Mouse (Mus musculus) c-Kit-positive CD71-positive TER-119-positive erythroid progenitor cells, embryonic 14.5 days (primary cell): ENCODE measurements around the gene Capn8.

Experiments used
- DNase-seq: peaks from one replicate; pipeline ENCODE4 v3.0.0-alpha.2; 2013; ENCODE audit warnings: low spot score

The Capn8 gene

DNA sequence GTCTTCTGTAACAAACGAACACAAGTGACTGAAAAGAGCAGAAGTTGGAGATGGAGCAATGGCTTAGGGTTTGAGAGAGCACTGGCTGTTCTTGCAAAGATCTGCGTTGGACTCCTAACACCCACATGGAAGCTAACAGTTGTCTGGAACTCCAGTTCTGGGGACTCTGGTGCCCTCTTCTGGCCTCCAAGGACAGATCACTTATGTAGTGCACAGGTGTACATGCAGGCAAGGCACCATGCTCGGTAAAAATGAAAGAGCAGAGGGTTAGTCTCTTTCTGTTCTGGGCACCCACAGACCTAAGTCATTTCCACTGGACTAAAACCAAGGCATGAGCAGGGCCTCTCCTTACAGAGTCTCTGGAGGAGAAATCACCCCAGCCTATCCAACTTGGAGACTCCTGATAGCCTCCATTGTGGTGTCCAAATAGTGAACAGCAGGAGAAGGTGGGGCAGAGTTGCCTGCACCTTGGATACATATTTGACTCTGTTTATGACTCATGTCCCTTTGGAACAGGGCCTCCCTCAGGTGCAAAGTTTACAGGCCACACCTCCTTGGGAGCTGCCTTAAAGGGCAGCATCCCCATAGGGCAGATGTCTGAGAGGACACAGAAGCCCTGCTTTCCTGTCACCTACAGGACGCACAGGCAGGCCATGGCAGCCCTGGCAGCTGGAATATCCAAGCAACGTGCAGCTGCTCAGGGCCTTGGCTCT lies at the start of gene Capn8:
TSS of gene Capn8 (plus strand) at position 600 of the 713 bp plus-strand sequence.
- DNase-seq, result peak; percentile 16

DNA sequence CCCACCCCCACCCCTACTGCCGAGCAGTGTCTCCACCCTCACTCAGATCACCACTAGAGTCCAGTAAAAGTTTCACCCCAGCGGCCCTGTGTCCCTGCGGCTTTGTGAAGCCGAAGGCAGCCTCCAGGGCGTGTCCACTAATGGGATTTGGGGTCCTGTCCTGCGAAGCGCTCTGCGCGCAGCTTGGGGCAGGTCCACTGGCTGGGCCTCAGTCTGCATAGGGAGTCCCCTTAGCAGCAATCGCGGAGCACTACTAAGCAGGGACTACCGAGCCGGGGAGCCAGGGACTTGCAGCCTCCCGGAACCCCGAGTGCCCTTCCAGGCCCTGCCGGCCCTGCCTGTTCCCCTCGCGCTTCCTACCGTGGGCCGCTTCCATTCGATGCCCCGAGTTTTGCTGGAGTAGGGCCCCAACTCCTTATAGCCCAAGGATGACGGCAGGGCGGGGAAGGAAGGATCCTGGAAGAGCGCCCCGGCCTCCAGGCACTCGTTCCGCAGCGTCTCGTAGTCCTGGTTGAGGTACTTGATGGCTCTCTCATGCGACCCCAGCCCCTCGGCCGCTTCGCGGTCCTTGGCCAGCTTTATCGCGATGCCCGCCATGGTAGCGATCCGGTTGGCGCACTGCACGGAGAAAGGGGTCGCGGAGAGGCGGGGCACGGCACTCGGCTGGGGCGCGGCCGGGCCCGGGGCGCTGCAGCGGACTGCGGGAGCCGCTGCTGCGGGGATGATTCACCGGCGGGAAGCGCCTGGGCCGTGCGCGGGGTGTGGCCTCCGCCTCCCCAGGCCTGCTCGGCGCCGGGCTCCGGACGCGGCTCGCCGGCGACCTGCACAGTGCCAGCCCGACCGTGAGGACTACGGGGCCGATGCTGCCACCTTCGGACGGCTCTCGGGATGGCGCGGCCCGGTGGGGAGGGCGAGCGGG lies 47.8 kb upstream of the Capn8 start, which contains the start of gene Capn2:
TSS of gene Capn2 (minus strand) at position 851 of the 919 bp plus-strand sequence.
- DNase-seq, result no peak

DNA sequence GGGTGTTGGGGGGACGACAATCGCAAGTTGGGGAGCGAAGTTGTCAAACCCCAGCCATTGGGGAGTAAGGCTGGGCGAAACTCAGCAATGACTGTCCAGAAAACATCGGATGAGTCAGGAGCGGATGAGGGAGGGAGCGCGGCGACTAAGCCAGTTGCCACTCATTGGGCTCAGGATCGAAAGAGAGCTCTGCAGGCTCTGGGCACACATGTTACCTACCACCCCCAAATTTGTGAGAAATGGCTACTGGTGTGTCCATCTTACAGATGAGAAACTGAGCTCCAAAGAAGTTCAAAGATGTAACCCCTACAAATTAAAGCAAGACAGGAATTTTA lies 47.2 kb upstream of the Capn8 start:
- DNase-seq, result peak; percentile 3

DNA sequence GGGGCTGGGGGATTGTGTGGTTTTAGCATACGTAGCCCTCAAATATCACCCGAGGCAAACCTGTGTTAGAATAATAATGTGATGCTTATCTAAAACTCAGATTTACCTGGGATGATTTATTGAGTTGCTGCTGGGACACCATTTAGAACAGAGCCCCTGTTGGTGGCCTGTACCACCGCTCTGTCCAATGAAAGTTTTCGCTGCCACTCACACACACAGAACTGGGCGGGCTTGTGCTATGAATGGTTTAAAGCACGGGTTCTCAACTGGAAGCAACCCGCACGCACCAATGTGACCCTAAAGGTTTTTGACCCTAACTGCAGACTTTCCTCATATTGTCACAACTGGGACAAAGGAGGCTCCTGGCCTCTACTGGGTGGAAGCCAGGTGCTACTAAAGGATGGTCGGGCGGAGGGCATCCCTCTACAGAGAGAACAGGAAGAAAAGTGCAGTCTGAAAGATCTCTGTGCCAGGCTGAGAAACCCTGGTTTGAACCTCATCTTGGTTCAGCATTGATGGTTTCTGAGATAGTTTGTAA lies 46.6 kb upstream of the Capn8 start:
- DNase-seq, result no peak

DNA sequence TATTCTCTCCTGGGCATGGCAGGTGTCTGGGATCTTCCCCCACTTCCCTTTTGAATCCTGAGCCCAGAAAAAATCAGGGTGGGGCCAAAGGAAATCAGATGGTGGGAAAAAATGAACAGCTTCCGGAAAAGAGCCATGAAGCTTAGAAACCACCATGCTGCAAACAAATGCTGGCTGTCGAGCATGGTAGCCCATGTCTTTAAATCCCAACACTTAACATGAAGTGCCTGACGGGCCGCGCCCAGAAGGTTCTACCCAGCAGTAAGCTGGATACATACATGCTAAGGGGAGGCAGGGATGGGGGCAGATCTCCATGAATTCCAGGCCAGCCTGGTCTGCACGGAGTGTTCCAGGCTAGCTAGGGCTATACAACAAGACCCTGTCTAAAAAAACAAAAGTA lies 46.0 kb upstream of the Capn8 start:
- DNase-seq, result no peak

DNA sequence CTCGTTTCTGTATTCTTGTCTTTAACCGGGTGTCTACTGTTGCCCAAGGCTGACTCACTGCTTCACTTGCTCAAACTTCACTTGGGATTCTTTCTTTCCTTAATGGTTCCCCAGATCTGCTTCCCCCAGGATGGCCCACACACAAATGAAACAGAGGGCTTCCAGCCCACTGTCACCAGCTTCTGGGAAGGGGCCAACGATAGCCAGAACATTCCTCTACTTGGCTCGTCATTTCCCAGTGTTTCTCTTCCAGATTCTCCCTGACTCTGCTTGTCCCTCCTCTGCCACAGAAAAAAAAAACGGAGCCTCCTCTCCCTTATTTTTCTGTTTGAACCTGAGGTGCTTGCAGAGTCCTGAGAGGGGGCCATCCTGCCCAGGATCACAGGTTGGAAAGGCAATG lies 45.5 kb upstream of the Capn8 start:
- no peak for DNase-seq

DNA sequence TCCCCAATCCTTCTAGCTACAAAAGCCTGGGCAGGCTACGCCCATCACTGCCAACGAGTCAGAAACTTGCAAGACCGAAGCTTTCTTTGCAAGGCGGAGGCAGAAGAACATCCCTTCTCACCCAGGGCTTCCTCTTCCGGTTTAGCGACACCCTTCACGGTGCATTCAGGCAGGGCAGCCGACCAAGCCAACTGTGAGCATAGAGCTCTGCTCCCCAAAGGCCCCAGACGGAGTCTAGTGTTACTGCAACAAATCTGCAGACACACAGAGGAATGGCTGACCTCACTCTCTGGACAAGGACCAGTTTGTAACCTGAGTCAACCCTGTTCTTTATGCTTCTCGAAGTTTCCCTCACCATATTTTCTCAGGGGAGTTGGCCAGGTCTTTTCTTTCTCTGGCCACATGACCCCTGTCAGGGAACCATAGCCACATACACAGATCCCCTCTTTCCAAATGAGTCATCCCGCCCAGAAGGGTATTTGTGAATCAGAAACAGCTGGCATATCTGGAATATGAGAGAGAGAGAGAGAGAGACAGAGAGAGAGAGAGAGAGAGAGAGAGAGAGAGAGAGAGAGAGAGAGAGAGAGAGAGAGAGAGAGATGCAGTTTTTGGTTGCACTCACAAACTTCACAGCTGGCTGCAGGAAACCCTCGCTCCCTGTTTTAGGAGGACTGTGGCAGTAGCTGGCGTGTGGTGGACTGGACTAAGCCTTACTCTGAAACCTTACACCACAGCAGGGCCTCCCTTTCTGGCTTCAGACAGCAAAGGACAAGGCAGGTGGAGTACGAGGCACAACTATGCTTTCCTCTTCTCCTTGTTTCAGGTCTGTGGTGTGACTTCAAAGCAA lies 44.5 kb upstream of the Capn8 start:
- no peak for DNase-seq

DNA sequence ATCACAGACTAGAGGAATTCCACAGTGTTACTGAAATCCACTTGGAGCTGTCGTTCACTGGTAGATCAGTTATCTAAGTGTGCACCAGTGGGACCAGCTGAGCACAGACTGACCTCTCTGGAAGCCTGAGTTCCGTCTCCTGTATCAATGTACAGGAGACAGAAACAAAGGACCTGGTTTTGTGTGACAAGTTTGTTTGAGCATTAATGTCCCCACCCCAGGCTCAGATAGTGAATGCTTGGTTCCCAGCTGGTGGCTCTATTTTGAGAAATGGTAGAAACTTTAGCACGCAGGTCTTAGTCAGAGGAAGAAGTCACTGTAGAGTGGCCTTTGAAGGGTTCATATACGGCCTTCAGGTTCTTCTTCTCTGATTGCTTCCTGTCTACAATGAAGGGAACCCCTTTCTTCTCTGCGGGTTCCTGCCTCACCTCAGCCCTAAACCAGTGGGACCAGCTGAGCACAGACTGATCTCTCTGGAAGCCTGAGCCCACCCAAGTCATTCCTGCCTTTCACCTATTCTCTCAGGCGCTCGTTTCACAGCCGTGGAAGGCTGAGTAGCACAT lies 43.8 kb upstream of the Capn8 start:
- DNase-seq, result no peak

DNA sequence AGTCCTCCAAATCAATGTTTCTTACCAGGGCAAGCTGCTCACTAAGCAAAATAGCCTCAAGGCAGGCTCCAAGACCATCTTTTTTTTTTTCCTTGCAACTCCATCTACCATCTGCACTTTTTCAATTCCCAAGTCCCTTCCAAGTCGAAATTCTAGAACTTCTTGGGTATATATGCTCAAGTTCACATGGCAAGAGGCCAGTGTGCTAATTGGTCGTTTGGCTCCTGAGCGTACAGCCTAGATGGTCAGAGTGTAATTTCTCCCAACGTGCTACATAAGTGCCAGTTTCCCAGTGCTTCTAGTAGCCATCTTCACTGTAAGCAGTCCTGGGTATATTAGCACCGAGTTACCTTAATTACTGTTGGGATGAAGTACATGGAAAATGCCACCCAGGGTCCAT lies 41.8 kb upstream of the Capn8 start:
- no peak for DNase-seq

DNA sequence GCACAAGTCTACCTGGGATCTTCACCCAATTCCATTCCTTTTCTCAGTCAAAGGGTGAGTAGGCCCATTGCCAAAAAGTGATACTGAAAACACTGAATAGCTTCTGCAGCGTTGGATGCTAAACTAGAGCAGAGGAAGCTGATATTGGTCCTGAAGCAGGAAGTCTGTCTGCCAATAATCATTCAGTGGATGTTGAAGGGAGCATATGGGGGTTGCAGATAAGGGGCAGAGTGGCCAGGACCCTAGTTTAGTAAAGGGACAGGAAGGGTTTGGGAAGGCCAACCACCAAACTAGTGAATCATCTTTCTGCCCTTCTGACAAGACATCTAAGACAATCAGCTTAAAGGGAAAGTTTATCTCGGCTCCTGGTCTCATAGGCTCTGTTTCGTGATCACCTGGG lies 41.1 kb upstream of the Capn8 start:
- no peak for DNase-seq

DNA sequence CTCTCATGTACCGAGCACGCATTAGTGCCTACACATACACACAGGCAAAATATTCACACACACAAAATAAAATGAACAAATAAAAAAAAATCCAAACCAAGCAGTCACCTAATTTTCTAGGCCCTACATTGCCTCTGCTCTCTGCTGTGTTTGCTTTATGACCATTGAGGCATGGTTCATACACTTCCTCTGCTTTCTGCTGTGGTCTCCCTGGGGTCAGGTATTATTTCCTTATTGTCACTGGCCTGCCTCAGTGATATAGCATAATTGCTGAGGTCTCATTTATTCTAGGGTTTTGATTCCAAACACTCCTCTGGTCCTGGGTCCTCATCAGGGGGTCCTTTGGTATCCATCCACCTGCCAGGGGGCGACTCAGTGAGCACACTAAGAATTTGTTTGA lies 39.2 kb upstream of the Capn8 start:
- DNase-seq, result no peak

DNA sequence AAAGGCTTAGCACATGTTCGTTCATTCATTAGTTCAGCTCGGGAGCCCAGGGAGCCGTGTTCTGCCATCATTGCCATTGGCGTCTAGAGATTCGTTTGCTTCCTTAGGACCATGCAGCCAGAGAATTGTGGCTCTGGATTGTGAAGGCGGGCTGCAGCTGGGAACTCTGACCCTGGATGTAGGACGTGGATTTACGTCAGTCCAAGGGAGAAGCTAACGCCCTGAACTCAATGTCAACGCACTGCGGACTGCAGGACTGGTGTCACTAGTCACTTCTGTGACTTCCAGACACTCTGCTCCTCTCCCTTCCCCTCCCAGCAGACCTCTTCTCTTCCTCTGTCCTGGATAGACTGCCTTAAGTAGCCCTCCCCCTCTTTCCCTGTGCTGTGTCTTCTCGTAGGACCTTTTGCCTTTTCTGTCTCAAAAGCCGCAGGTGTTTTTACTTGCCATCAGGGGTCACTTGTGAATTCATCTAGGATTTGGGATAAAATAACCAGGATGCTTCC lies 37.5 kb upstream of the Capn8 start:
- DNase-seq, result no peak

DNA sequence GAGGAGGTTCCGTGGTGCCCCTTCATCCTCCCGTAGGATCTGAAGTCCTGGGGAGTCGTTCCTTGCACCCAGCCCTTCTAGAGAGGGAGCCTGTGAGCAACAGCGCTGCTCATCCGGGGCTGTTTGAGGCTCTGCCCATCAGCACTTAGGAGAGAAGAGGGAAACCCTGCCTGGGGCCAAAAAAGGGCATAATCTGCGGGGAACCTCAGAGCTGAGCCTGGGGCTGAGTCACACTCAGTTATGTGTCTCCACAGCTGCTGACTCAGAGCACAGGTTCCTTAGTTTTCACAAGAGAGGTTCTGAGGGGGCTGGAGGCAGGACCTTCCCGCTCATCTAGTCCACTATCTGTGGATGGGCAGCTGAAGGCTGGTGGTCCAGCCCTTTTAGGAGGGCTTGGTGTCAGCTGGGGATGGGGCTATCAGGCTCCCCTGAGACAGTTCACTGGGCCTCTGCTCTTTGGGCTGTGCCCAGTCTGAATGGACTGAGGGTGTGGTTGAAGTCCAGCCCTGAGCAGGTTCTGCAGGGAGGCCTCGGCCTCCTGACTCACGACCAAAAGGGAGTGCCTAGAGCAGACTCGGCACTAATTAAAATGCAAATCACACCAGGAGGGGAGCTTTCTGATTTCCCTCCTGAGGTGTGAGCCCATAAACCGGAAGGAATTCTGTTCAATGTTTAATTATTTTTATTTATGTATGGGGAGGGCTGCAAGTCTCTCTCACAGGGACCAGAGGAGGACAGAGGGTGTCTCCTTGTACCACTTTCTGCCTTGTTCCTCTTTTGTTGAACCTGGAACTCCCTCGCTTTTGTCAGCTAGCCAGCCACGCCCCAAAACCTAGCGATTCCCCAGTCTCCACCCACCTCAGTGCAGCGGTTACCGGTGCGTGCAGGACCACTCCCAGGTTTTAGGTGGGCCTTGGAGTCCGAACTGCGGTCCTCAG lies 36.6 kb upstream of the Capn8 start:
- DNase-seq, result peak; percentile 14

DNA sequence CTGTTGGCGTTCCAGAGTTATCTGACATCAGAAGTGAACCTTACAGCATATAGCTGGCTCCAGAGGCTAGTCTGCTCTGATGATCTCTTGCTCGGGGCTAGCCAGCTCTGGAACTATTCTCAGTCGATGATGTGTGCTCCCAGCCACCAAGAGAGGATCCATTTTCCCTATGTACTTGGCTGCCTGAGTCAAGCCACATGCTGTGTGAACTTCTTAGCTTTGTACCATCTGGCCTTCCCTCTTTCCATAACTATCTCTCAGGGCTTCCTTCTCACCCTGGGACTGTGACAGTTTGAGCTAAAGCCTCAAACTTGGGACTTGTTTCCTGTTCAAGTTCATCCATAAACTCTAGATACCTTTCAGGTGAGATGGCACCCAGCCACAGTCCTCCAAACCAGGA lies 31.2 kb upstream of the Capn8 start:
- no peak for DNase-seq

DNA sequence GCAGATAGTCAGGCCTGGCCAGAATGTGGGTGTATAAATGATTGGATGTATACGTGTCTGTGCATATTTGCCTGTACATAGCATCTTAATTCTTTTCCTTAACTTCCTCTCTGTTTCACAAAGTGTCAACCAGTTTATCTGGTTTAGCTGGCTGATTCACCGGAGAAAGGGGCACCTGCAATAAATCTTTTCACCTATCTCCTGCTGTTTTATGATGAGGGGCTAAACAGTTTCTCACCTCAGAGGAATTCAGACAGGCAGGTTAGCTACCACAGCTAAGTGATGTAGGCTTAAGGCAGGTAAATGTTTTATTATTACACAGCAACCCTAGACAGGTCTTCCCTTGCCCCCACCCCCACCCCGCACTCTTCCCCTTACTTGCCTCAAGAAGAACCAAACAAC lies 29.7 kb upstream of the Capn8 start:
- DNase-seq, result no peak

DNA sequence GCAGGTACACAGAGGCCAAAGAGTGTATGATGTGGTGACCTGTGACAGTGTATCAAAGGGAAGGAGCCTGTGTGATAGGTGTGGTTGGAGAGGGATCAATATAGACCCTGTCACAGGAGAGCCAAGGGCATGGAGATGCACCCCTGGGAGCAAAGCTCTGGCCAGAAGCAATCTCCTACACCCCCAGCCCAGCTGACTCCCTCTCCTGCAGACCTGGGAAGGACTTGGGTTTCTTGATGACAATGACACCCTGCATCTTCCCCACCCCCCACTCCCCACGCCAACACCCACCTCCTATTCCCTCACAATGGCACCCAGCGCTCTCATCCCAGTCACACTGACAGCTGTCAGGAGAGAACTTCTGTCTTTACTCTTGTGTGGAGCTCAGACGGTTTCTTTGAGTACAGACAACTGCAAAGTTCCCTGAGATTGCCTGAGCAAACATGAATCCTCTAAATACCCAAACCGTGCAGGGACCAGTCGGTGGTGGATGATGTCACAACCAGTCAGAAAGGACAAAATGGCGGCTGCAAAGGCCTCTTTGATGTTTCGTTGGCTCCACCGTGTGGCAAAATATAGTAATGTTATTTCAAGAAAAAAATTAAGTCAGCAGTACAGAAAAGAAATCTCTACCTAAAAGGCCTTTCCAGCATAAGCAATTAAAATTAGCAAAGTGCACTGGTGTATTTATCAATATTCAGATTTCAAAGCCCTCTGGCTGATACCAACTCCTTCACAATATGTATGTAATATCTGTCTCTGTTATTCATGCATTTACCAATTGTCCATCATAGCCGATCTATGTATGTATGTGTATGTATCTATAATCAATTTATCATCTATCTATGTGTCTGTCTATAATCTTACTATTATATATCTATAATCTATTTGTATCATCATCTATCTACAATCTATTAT lies 25.5 kb upstream of the Capn8 start:
- peak; percentile 71 for DNase-seq

DNA sequence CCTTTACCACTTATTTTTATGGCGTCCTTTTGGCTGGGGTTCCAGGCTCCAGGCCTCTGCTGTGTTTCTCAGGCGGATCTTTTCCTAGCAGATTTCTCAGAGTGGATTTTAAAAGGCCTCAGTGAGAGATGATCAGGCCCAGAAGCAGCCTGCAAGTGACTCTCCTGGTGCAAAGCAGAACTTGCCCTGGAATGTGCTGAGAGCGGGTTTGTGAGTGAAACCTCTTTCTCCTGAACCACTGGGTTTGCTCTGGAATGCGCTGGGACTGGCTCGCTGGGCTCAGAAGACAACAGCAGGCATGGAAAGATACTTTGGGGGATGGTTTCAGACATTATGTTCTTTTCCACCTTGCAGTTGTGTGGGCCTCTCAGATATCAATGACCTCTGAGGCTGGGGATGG lies 22.7 kb upstream of the Capn8 start:
- no peak for DNase-seq

DNA sequence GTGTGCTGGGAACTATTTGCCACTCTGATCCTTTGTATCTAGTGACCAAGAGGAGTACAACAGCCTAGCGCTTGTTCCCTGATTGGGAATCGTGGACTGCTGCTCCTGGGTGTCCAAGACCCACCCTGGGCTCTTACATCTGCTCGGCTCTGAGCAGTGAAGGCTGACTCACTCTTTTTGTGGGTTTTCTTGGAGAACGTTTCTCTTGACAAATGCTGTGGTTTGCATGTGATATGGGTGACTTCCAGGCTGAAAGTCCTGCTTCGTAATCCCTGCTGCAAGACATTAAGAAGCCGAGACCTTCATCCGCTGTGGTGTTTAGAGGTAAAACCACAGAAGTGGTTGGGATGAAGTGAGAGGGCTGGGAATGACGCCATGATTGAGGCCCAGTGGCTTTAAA lies 21.7 kb upstream of the Capn8 start:
- DNase-seq, result no peak

DNA sequence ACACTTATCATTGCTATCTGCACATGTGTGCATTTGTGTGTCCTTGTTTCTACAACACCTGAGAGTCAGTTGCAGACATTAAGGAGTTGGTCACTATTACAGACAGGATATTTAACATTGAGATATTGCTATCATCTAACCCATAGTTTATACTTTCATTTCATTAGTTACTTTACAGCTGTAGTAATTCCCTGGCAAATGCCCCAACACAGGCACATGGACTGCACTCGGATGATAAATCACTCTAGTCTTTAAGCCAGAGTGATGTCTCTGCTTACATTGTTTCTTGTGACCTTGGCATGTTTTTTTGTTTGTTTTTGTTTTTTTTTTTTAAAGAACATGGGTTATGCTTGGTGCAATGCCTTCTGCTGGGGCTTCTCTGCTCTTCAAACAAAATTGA lies 20.9 kb upstream of the Capn8 start:
- DNase-seq, result no peak

DNA sequence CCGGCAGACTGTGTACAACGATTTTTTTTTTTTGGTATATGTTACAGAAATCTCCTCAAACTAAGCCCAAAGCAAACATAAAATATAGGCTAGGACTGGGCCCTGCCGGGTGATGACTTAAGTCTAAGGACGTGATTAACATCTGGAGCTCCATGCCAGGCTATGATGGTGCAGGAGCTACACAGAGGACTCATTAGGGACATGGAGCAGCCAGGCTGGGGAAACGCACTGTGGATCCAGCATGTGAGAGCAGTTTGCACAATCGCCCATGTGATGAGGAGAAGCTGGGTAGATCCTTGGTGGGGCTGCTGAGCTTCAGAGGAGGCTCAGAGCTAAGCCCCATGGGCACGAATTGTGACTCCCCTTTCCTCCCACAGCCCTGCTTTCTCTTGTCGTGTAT lies 14.0 kb upstream of the Capn8 start:
- DNase-seq, result no peak
